Mouse (Mus musculus): Measurements from ENCODE around the gene Mthfd1l. TPM values are rescaled to one million over a fixed set of nuclear protein-coding genes. Genes with fewer than 3 reads are reported as not detected.

Mthfd1l gene
- polyA plus RNA-seq, 1 experiment from 2014 or later = 5.5 TPM

GRCm38 (mm10) chr10:4088744-4089414 lies 116.0 kb downstream of the Mthfd1l start:
- Histone ChIP-seq H3K9ac (ENCODE audit: low read length) (no peak overlapping the region), H3K4me1 (replicated peaks; ENCODE audit: control insufficient read depth, insufficient read depth) (no peaks in the 10 kb centered on the region), H3K27me3 (ENCODE audit: control insufficient read depth, insufficient read depth, low read length) (no peaks in the 10 kb centered on the region), H3K36me3 (ENCODE audit: control insufficient read depth, insufficient read depth, low read length) (no peaks in the 10 kb centered on the region), H3K9me3 (ENCODE audit: control insufficient read depth, low read length) (no peaks in the 10 kb centered on the region), H3K4me3 (ENCODE audit: low read depth, low read length) (no peak overlapping the region), H3K4me2 (replicated peaks; ENCODE audit: low read depth) (no peak overlapping the region), H3K27ac (replicated peaks) (no peak overlapping the region)
- ATAC-seq (ENCODE audit: low FRiP score, low TSS enrichment) = no peak
- TF ChIP-seq EP300 (optimal IDR thresholded peaks at IDR 0.05) (no peak), CTCF (IDR thresholded peaks at IDR 0.05; ENCODE audit: low read depth) (peak; percentile 78)
- 68% methylated on average over 7 of the region's 7 CpGs for WGBS
- no peak for DNase-seq (ENCODE audit: low spot score)

GRCm38 (mm10) chr10:4089885-4090284 lies 117.0 kb downstream of the Mthfd1l start:
- Histone ChIP-seq H3K36me3 (ENCODE audit: control insufficient read depth, insufficient read depth, low read length) (no peaks in the 10 kb centered on the region), H3K4me1 (replicated peaks; ENCODE audit: control insufficient read depth, insufficient read depth) (no peaks in the 10 kb centered on the region), H3K9ac (ENCODE audit: low read length) (no peak overlapping the region), H3K9me3 (ENCODE audit: control insufficient read depth, low read length) (no peaks in the 10 kb centered on the region), H3K27ac (replicated peaks) (no peak overlapping the region), H3K27me3 (ENCODE audit: control insufficient read depth, insufficient read depth, low read length) (no peaks in the 10 kb centered on the region), H3K4me2 (replicated peaks; ENCODE audit: low read depth) (no peak overlapping the region), H3K4me3 (ENCODE audit: low read depth, low read length) (no peak overlapping the region)
- WGBS = 91% methylated on average over 15 of the region's 15 CpGs
- TF ChIP-seq EP300 (optimal IDR thresholded peaks at IDR 0.05) = no peak
- no peak for TF ChIP-seq CTCF (IDR thresholded peaks at IDR 0.05; ENCODE audit: low read depth)
- no peak for DNase-seq (ENCODE audit: low spot score)
- ATAC-seq (ENCODE audit: low FRiP score, low TSS enrichment) = no peak

GRCm38 (mm10) chr10:4092990-4093389 lies 120.1 kb downstream of the Mthfd1l start:
- Histone ChIP-seq H3K36me3 (ENCODE audit: control insufficient read depth, insufficient read depth, low read length) (no peaks in the 10 kb centered on the region), H3K4me2 (replicated peaks; ENCODE audit: low read depth) (no peak overlapping the region), H3K9me3 (ENCODE audit: control insufficient read depth, low read length) (no peaks in the 10 kb centered on the region), H3K4me3 (ENCODE audit: low read depth, low read length) (no peak overlapping the region), H3K4me1 (replicated peaks; ENCODE audit: control insufficient read depth, insufficient read depth) (no peaks in the 10 kb centered on the region), H3K27ac (replicated peaks) (no peak overlapping the region), H3K27me3 (ENCODE audit: control insufficient read depth, insufficient read depth, low read length) (no peaks in the 10 kb centered on the region), H3K9ac (ENCODE audit: low read length) (no peak overlapping the region)
- 87% methylated on average over 8 of the region's 8 CpGs for whole genome bisulfite sequencing
- no peak for TF ChIP-seq CTCF (IDR thresholded peaks at IDR 0.05; ENCODE audit: low read depth)
- no peak for TF ChIP-seq EP300 (optimal IDR thresholded peaks at IDR 0.05)
- ATAC-seq (ENCODE audit: low FRiP score, low TSS enrichment) (no peak), DNase-seq (ENCODE audit: low spot score) (no peak)

- Histone ChIP-seq H3K36me3 (ENCODE audit: control insufficient read depth, insufficient read depth, low read length) (no peaks in the 10 kb centered on the region), H3K27me3 (ENCODE audit: control insufficient read depth, insufficient read depth, low read length) (no peaks in the 10 kb centered on the region), H3K4me2 (replicated peaks; ENCODE audit: low read depth) (no peak overlapping the region), H3K27ac (replicated peaks) (no peak overlapping the region), H3K9ac (ENCODE audit: low read length) (no peak overlapping the region), H3K4me1 (replicated peaks; ENCODE audit: control insufficient read depth, insufficient read depth) (no peaks in the 10 kb centered on the region), H3K9me3 (ENCODE audit: control insufficient read depth, low read length) (no peaks in the 10 kb centered on the region), H3K4me3 (ENCODE audit: low read depth, low read length) (no peak overlapping the region)
- 91% methylated on average over 9 of the region's 9 CpGs for WGBS
- TF ChIP-seq CTCF (IDR thresholded peaks at IDR 0.05; ENCODE audit: low read depth) (no peak), EP300 (optimal IDR thresholded peaks at IDR 0.05) (no peak)
- no peak for ATAC-seq (ENCODE audit: low FRiP score, low TSS enrichment)
- DNase-seq (ENCODE audit: low spot score) = no peak
Observed at GRCm38 (mm10) chr10:4094093-4094817, 121.3 kb downstream of the Mthfd1l start.

- no peaks in the 10 kb centered on the region for H3K9me3 ChIP-seq (ENCODE audit: control insufficient read depth, low read length)
- no peak for TF ChIP-seq CTCF (IDR thresholded peaks at IDR 0.05; ENCODE audit: low read depth)
- no peak for TF ChIP-seq EP300 (optimal IDR thresholded peaks at IDR 0.05)
- no peaks in the 10 kb centered on the region for H3K4me1 ChIP-seq (replicated peaks; ENCODE audit: control insufficient read depth, insufficient read depth)
- H3K9ac ChIP-seq (ENCODE audit: low read length) = no peak overlapping the region
- no peak overlapping the region for H3K4me3 ChIP-seq (ENCODE audit: low read depth, low read length)
- DNase-seq (ENCODE audit: low spot score) (no peak), ATAC-seq (ENCODE audit: low FRiP score, low TSS enrichment) (no peak)
- H3K36me3 ChIP-seq (ENCODE audit: control insufficient read depth, insufficient read depth, low read length) = no peaks in the 10 kb centered on the region
- no peak overlapping the region for H3K4me2 ChIP-seq (replicated peaks; ENCODE audit: low read depth)
- no peaks in the 10 kb centered on the region for H3K27me3 ChIP-seq (ENCODE audit: control insufficient read depth, insufficient read depth, low read length)
- no peak overlapping the region for H3K27ac ChIP-seq (replicated peaks)
- 71% methylated on average over 5 of the region's 5 CpGs for WGBS
Observed at GRCm38 (mm10) chr10:4096151-4096550, 123.2 kb downstream of the Mthfd1l start.

GRCm38 (mm10) chr10:4100007-4100406 lies 127.1 kb downstream of the Mthfd1l start:
- DNase-seq (ENCODE audit: low spot score) = no peak
- WGBS = 78% methylated on average over 6 of the region's 6 CpGs
- TF ChIP-seq EP300 (optimal IDR thresholded peaks at IDR 0.05) = no peak
- TF ChIP-seq CTCF (IDR thresholded peaks at IDR 0.05; ENCODE audit: low read depth) = no peak
- Histone ChIP-seq H3K27me3 (ENCODE audit: control insufficient read depth, insufficient read depth, low read length) (no peaks in the 10 kb centered on the region), H3K27ac (replicated peaks) (no peak overlapping the region), H3K9me3 (ENCODE audit: control insufficient read depth, low read length) (no peaks in the 10 kb centered on the region), H3K36me3 (ENCODE audit: control insufficient read depth, insufficient read depth, low read length) (no peaks in the 10 kb centered on the region), H3K4me2 (replicated peaks; ENCODE audit: low read depth) (no peak overlapping the region), H3K9ac (ENCODE audit: low read length) (no peak overlapping the region), H3K4me1 (replicated peaks; ENCODE audit: control insufficient read depth, insufficient read depth) (no peaks in the 10 kb centered on the region), H3K4me3 (ENCODE audit: low read depth, low read length) (no peak overlapping the region)
- ATAC-seq (ENCODE audit: low FRiP score, low TSS enrichment) = no peak

All from stomach, postnatal 0 days (tissue).